Mouse (Mus musculus) kidney, postnatal 4 days (tissue): ENCODE measurements around the gene Lig3.
A peak's percentile ranks its signal among the peaks of the same experiment; 100 is the strongest.

Experiments
- DNase-seq, 2 experiments: peaks; one replicate each; pipeline ENCODE4 v3.0.0; 2021; ENCODE audit warnings: mixed read lengths in 2 of 2

Lig3 gene

GRCm38 (mm10) chr11:82780983-82781903 lies at the start of gene Lig3:
Lig3 (plus strand) TSS chr11:82781108.
- peak; percentile 97 to 98 for DNase-seq

- peak; percentile 13 to 29 for DNase-seq
Observed at GRCm38 (mm10) chr11:82734227-82734626, 46.7 kb upstream of the Lig3 start.

- DNase-seq: no peak
Observed at GRCm38 (mm10) chr11:82739006-82739405, 41.9 kb upstream of the Lig3 start.

- peak; percentile 49 to 50 for DNase-seq
Observed at GRCm38 (mm10) chr11:82746138-82746537, 34.8 kb upstream of the Lig3 start.

- DNase-seq: peak in 1 of 2 experiments; percentile 2
Observed at GRCm38 (mm10) chr11:82746857-82747366, 34.0 kb upstream of the Lig3 start.

- no peak for DNase-seq
Observed at GRCm38 (mm10) chr11:82752349-82753115, 28.4 kb upstream of the Lig3 start.

GRCm38 (mm10) chr11:82755919-82756318 lies 25.0 kb upstream of the Lig3 start:
- DNase-seq: no peak

- no peak for DNase-seq
Observed at GRCm38 (mm10) chr11:82762286-82762829, 18.6 kb upstream of the Lig3 start.

GRCm38 (mm10) chr11:82763261-82763660 lies 17.6 kb upstream of the Lig3 start:
- no peak for DNase-seq

GRCm38 (mm10) chr11:82763742-82764437 lies 17.0 kb upstream of the Lig3 start, which contains the start of the genes Cct6b and Zfp830:
Cct6b (minus strand) TSS chr11:82764321.
Zfp830 (plus strand) TSS chr11:82764345.
- peak; percentile 97 for DNase-seq

- no peak for DNase-seq
Observed at GRCm38 (mm10) chr11:82764438-82764924, 16.4 kb upstream of the Lig3 start.

GRCm38 (mm10) chr11:82780134-82780533 lies 774 bp upstream of the Lig3 start:
- no peak for DNase-seq

GRCm38 (mm10) chr11:82782197-82782596 lies 1.3 kb downstream of the Lig3 start:
- no peak for DNase-seq

GRCm38 (mm10) chr11:82783453-82783852 lies 2.5 kb downstream of the Lig3 start:
- no peak for DNase-seq

- DNase-seq: no peak
Observed at GRCm38 (mm10) chr11:82806656-82807055, 25.7 kb downstream of the Lig3 start.

GRCm38 (mm10) chr11:82807370-82807769 lies 26.5 kb downstream of the Lig3 start:
- DNase-seq: no peak

GRCm38 (mm10) chr11:82808485-82808884 lies 27.6 kb downstream of the Lig3 start:
- DNase-seq: no peak

GRCm38 (mm10) chr11:82819350-82819749 lies 38.4 kb downstream of the Lig3 start:
- peak; percentile 83 to 85 for DNase-seq

GRCm38 (mm10) chr11:82820788-82821456 lies 40.0 kb downstream of the Lig3 start:
- no peak for DNase-seq

- no peak for DNase-seq
Observed at GRCm38 (mm10) chr11:82826818-82827217, 45.9 kb downstream of the Lig3 start.
